Mouse (Mus musculus) heart, adult 2 months (tissue): ENCODE data around the gene Mfap2. TPM values are rescaled to one million over a fixed set of nuclear protein-coding genes. Genes with fewer than 3 reads are reported as not detected.

ENCODE experiments used
- DNase-seq, 2 experiments: peaks; one replicate each; pipeline ENCODE4 v3.0.0; 2021
- H3K27ac ChIP-seq: fragments of 200-600 bp; 2 replicates; pipeline ENCODE4 v1.8.1; 2022
- H3K27me3 ChIP-seq: fragments of 200-500 bp; 2 replicates; pipeline ENCODE4 v1.6.1; 2012; ENCODE audit warnings: mild to moderate bottlenecking, low read length, inconsistent platforms, mixed read lengths; ENCODE audit not compliant: control insufficient read depth, insufficient read depth
- H3K36me3 ChIP-seq: fragments of 200-500 bp; 2 replicates; pipeline ENCODE4 v1.6.1; 2012; ENCODE audit warnings: low read length, inconsistent platforms; ENCODE audit not compliant: control insufficient read depth, insufficient read depth
- H3K4me1 ChIP-seq: fragments of 200-500 bp; 2 replicates; pipeline ENCODE4 v1.6.1; 2011; ENCODE audit warnings: low read length; ENCODE audit not compliant: control insufficient read depth, insufficient read depth
- H3K4me3 ChIP-seq: fragments of 200-600 bp; 2 replicates; pipeline ENCODE4 v1.8.1; 2022
- H3K79me2 ChIP-seq: fragments of 200-500 bp; replicated peaks from 2 replicates; pipeline ENCODE4 v1.6.1; 2012; ENCODE audit warnings: mild to moderate bottlenecking, inconsistent platforms, low read length, moderate library complexity, mixed read lengths; ENCODE audit not compliant: control insufficient read depth, insufficient read depth
- H3K9ac ChIP-seq: fragments of 200-500 bp; 2 replicates; pipeline ENCODE4 v1.6.1; 2012; ENCODE audit warnings: low read depth, mild to moderate bottlenecking, control low read depth, inconsistent platforms, low read length, mixed read lengths
- CTCF ChIP-seq: fragments of 200-600 bp; IDR thresholded peaks from 2 replicates; pipeline ENCODE4 v1.8.1; 2022; ENCODE audit warnings: antibody characterized with exemption, mild to moderate bottlenecking, moderate library complexity
- EP300 ChIP-seq: fragments of 200-500 bp; IDR thresholded peaks from 2 replicates; pipeline ENCODE4 v1.6.1; 2011; ENCODE audit warnings: low read depth, low read length, control low read depth; ENCODE audit not compliant: insufficient read depth
- POLR2A ChIP-seq: fragments of 200-500 bp; IDR thresholded peaks from 2 replicates; pipeline ENCODE4 v1.6.1; 2011; ENCODE audit warnings: mild to moderate bottlenecking, low read depth, low read length, control low read depth; ENCODE audit not compliant: insufficient read depth
- WGBS: fragments of 180-500 bp; shearing (Covaris S2); methylation state at CpG from one replicate; pipeline ENCODE4 v1.1.7; 2018; 5-methylcytosine and 5-hydroxymethylcytosine counted together
- intact Hi-C: fragments of 180-260 bp; cut with DNase I; formaldehyde crosslinking; loops from one replicate; pipeline ENCODE4 v1.15.1; 2025
- polyA plus RNA-seq: library from polyadenylated mRNA; depleted of rRNA; stranded (reverse); fragments of >200 nt; gene quantifications from 2 replicates; pipeline ENCODE4 v1.2.3, GENCODE M21; 2012
- total RNA-seq, 2 experiments: library from RNA; stranded (reverse); gene quantifications; 2 replicates each; pipeline ENCODE4 v1.2.3; 2021

Mfap2 gene
- total and polyA plus RNA-seq, 3 experiments = 3.1 to 17.6 (median 3.1) TPM

GRCm38 (mm10) chr4:140984544-140984943, 25.7 kb upstream of the Mfap2 start:
- Histone ChIP-seq H3K27ac (no peak overlapping the region), H3K79me2 (no peaks in the 10 kb centered on the region; the same call in none of the 2 replicates), H3K4me3 (no peak overlapping the region), H3K4me1 (no peaks in the 10 kb centered on the region), H3K36me3 (no peaks in the 10 kb centered on the region), H3K9ac (no peak overlapping the region), H3K27me3 (no peaks in the 10 kb centered on the region)
- WGBS = 89% methylated on average over 6 of the region's 6 CpGs
- intact Hi-C loops = no loop called here
- no peak for DNase-seq
- no peak for TF ChIP-seq EP300
- no peak for TF ChIP-seq POLR2A
- TF ChIP-seq CTCF = no peak

DNA sequence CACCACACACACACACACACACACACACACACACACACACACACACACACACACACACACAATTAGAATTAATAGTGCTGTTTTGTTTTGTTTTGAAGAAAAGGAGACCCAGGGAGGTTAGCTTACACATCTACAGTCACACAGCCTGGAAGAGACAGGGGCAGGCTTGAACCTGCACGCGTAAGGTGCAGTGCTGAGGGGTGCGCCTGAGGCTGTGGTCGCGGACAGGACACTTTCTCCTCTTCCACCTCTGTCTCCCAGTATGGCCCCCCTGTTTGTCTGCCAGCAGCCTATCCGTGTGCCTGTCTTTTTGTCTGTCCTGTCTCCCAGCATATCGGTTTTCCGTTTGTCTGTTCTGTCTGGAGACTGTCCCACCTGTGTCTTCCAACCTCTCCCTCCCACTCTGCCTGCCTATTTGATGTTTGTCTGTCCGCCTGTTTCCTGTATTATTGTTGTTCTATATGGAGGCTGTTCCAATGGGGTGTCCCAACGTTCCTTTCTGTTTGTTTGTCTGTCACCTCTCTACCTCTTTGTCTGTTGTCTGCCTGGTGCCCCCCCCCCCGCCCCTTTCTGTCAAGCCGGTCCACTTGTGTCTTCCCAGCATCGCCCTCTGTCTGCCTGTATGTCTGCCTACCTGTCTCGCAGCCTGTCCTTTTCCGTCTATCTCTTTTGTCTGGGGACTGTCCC, 24.1 kb upstream of the Mfap2 start:
- no peak overlapping the region for H3K27ac ChIP-seq
- no peaks in the 10 kb centered on the region; the same call in none of the 2 replicates for H3K79me2 ChIP-seq
- H3K4me1 ChIP-seq = no peaks in the 10 kb centered on the region
- WGBS = 32% methylated on average over 15 of the region's 15 CpGs
- peak overlapping the region; percentile 29 for H3K9ac ChIP-seq
- no peaks in the 10 kb centered on the region for H3K36me3 ChIP-seq
- DNase-seq = no peak
- intact Hi-C loops = loop anchor here (2.0 kb wide), 2 partner anchors 25 to 45 kb away; partner anchors contain the start of gene Sdhb
- H3K4me3 ChIP-seq = peak overlapping the region; percentile 88
- TF ChIP-seq POLR2A (no peak), CTCF (no peak), EP300 (no peak)
- H3K27me3 ChIP-seq = no peaks in the 10 kb centered on the region

- no peak for TF ChIP-seq EP300
- TF ChIP-seq CTCF = peak; percentile 50
- TF ChIP-seq POLR2A = no peak; the same call in 1 of the 2 replicates
- peak within 1 kb of the TSS; percentile 88 for H3K4me3 ChIP-seq
- H3K79me2 ChIP-seq = no peaks in the 10 kb centered on the region; the same call in none of the 2 replicates
- H3K36me3 ChIP-seq = no peaks in the 10 kb centered on the region
- under 1% methylated on average over 57 of the region's 58 CpGs for WGBS
- peak within 1 kb of the TSS; percentile 70 for H3K27ac ChIP-seq
- DNase-seq = peak; percentile 93 to 97
- H3K9ac ChIP-seq = peak within 1 kb of the TSS; percentile 91
- intact Hi-C loops = loop anchor here (2.0 kb wide), 2 partner anchors 26 to 44 kb away; partner anchors contain the start of gene Sdhb
- no peaks in the 10 kb centered on the region for H3K27me3 ChIP-seq
- H3K4me1 ChIP-seq = no peaks in the 10 kb centered on the region
Measured at GRCm38 (mm10) chr4:140986711-140987395, 23.4 kb upstream of the Mfap2 start, which contains the start of gene Atp13a2. TSS of gene Atp13a2 (plus strand) at chr4:140986873.

- no peaks in the 10 kb centered on the region for H3K36me3 ChIP-seq
- H3K79me2 ChIP-seq = no peaks in the 10 kb centered on the region; the same call in none of the 2 replicates
- no peaks in the 10 kb centered on the region for H3K4me1 ChIP-seq
- peak overlapping the region; percentile 91 for H3K9ac ChIP-seq
- WGBS = 20% methylated on average over 7 of the region's 7 CpGs
- TF ChIP-seq EP300 (no peak), CTCF (no peak), POLR2A (no peak)
- intact Hi-C loops = loop anchor here (2.0 kb wide), 2 partner anchors 27 to 43 kb away; partner anchors contain the start of gene Sdhb
- H3K27me3 ChIP-seq = no peaks in the 10 kb centered on the region
- H3K4me3 ChIP-seq = peak overlapping the region; percentile 88
- no peak for DNase-seq
- no peak overlapping the region; the same call in none of the 2 replicates for H3K27ac ChIP-seq
Measured at GRCm38 (mm10) chr4:140987476-140987875, 22.7 kb upstream of the Mfap2 start.

GRCm38 (mm10) chr4:140988706-140989290, 21.4 kb upstream of the Mfap2 start:
- Histone ChIP-seq H3K79me2 (no peaks in the 10 kb centered on the region; the same call in none of the 2 replicates), H3K4me3 (no peak overlapping the region), H3K4me1 (no peaks in the 10 kb centered on the region), H3K9ac (no peak overlapping the region), H3K27me3 (no peaks in the 10 kb centered on the region), H3K36me3 (no peaks in the 10 kb centered on the region), H3K27ac (no peak overlapping the region)
- intact Hi-C loops = no loop called here
- peak; percentile 34 to 49 for DNase-seq
- 67% methylated on average over 7 of the region's 7 CpGs for WGBS
- TF ChIP-seq CTCF = no peak
- TF ChIP-seq EP300 = no peak
- no peak for TF ChIP-seq POLR2A
